Mouse (Mus musculus): Measurements from ENCODE around the gene Mafg. TPM values are rescaled to one million over a fixed set of nuclear protein-coding genes. Genes with fewer than 3 reads are reported as not detected.
"Not testable (repeated sequence)": the region's sequence is repeated elsewhere in the genome, so short reads cannot be mapped to it uniquely, and the experiment has no call there.

Gene Mafg
- polyA plus RNA-seq, 1 experiment from 2014 or later: 37.5 TPM

DNA sequence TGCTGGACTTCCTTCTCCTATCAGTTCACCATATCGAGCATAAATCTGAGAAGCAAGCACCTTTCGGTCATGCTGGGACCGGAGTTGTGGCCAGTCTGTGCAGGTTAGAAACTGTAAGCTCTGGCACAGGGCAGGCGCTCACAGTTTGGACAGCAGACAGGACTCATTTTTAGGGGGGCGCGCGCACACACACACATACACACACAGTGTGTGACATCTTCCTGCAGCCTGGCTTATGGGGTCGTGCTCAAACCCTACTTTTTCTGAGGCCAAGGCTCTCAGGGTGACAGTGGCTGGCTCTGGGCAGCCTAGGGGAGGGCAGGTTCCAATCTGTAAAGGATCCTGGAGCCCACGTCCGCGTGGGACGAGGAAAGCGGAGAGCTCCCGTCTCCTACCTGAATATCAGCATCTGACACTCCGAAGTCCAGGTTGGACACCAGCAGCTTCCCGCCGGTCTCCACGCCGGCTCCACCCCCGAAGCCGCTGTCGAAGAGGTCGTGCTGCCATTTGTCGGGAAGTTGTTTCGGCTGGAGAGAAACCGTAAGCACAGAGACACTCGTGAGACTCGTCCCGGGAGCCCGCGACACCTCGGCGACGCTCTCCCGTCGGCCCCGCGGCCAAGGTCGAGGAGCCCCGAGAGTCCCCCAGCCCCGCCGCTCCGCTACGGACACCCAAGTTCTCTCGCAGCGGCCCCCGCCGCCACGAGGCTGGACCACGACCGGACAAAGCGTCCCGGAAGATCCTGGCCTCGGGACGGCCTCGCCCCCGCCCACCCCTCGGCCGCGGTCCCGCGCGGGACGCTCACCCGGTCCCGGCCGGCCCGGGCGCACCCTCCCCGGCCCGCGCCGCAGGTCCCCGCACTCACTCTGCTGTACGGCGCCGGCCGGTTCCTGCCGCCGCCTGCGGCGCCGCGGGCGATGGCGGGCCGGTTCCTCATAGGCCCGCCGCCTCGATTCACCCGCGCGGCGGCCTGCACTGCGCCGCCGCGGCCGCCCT is 35.9 kb downstream of the Mafg start:
- H3K36me3 ChIP-seq (ENCODE audit: control insufficient read depth, insufficient read depth, low read length): peaks cover 28% of the 10 kb centered on the region
- H3K4me2 ChIP-seq (ENCODE audit: low read length): peak overlapping the region; percentile 92
- H3K9me3 ChIP-seq (replicated peaks; ENCODE audit: control insufficient read depth, low read length, poor library complexity, severe bottlenecking): no peaks in the 10 kb centered on the region
- no peaks in the 10 kb centered on the region for H3K27me3 ChIP-seq (ENCODE audit: control insufficient read depth, insufficient read depth, low read depth, low read length)
- H3K27ac ChIP-seq (ENCODE audit: low read length): peak overlapping the region; percentile 88
- 4% methylated on average over 91 of the region's 99 CpGs for WGBS
- peak overlapping the region; percentile 97 for H3K9ac ChIP-seq (ENCODE audit: low read depth, low read length)
- ATAC-seq: peak; percentile 69
- peak overlapping the region; percentile 71 for H3K4me3 ChIP-seq (ENCODE audit: low read depth, low read length)
- H3K4me1 ChIP-seq (ENCODE audit: control insufficient read depth, insufficient read depth, low read length): peaks cover 20% of the 10 kb centered on the region

GRCm38 (mm10) chr11:120588531-120588930 is 44.9 kb downstream of the Mafg start:
- no peaks in the 10 kb centered on the region for H3K4me1 ChIP-seq (ENCODE audit: control insufficient read depth, insufficient read depth, low read length)
- 95% methylated on average over 6 of the region's 6 CpGs for WGBS
- no peak overlapping the region for H3K4me3 ChIP-seq (ENCODE audit: low read depth, low read length)
- H3K9me3 ChIP-seq (replicated peaks; ENCODE audit: control insufficient read depth, low read length, poor library complexity, severe bottlenecking): no peaks in the 10 kb centered on the region
- H3K27me3 ChIP-seq (ENCODE audit: control insufficient read depth, insufficient read depth, low read depth, low read length): no peaks in the 10 kb centered on the region
- no peak for ATAC-seq
- H3K4me2 ChIP-seq (ENCODE audit: low read length): no peak overlapping the region
- peaks cover 26% of the 10 kb centered on the region for H3K36me3 ChIP-seq (ENCODE audit: control insufficient read depth, insufficient read depth, low read length)
- H3K9ac ChIP-seq (ENCODE audit: low read depth, low read length): no peak overlapping the region
- no peak overlapping the region for H3K27ac ChIP-seq (ENCODE audit: low read length)

DNA sequence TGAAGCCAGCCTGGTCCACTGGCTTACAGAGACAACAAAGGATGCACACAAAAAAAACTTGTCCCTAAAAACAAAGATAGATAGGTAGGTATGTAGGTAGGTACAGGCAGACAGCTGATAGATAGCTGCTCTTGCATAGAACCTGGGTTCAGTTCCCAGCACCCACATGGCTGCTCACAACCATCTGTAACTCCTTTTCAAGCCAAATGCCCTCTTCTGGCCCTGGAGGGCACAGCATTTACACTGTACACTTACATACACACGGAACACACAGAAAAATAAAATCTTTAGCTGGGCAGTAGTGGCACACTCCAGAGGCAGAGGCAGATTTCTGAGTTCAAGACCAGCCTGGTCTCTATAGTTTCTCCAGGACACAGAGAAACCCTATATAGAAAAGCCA is 49.5 kb downstream of the Mafg start:
- Histone ChIP-seq H3K27ac (ENCODE audit: low read length) (no peak overlapping the region), H3K27me3 (ENCODE audit: control insufficient read depth, insufficient read depth, low read depth, low read length) (no peaks in the 10 kb centered on the region), H3K4me1 (ENCODE audit: control insufficient read depth, insufficient read depth, low read length) (peaks cover 23% of the 10 kb centered on the region), H3K9ac (ENCODE audit: low read depth, low read length) (no peak overlapping the region), H3K4me2 (ENCODE audit: low read length) (no peak overlapping the region), H3K9me3 (replicated peaks; ENCODE audit: control insufficient read depth, low read length, poor library complexity, severe bottlenecking) (no peaks in the 10 kb centered on the region), H3K4me3 (ENCODE audit: low read depth, low read length) (no peak overlapping the region), H3K36me3 (ENCODE audit: control insufficient read depth, insufficient read depth, low read length) (peaks cover 18% of the 10 kb centered on the region)
- no peak for ATAC-seq
- 87% methylated on average over 1 of the region's 1 CpGs for WGBS

GRCm38 (mm10) chr11:120582982-120583293 is 50.5 kb downstream of the Mafg start:
- H3K36me3 ChIP-seq (ENCODE audit: control insufficient read depth, insufficient read depth, low read length): peaks cover 22% of the 10 kb centered on the region
- H3K4me2 ChIP-seq (ENCODE audit: low read length); H3K9me3 ChIP-seq (replicated peaks; ENCODE audit: control insufficient read depth, low read length, poor library complexity, severe bottlenecking); H3K9ac ChIP-seq (ENCODE audit: low read depth, low read length); H3K4me3 ChIP-seq (ENCODE audit: low read depth, low read length); H3K27me3 ChIP-seq (ENCODE audit: control insufficient read depth, insufficient read depth, low read depth, low read length); ATAC-seq: not testable (repeated sequence)
- WGBS: 95% methylated on average over 2 of the region's 2 CpGs
- H3K27ac ChIP-seq (ENCODE audit: low read length): peak overlapping the region; percentile 90; the same call in 1 of the 2 replicates
- peaks cover 23% of the 10 kb centered on the region for H3K4me1 ChIP-seq (ENCODE audit: control insufficient read depth, insufficient read depth, low read length)

DNA sequence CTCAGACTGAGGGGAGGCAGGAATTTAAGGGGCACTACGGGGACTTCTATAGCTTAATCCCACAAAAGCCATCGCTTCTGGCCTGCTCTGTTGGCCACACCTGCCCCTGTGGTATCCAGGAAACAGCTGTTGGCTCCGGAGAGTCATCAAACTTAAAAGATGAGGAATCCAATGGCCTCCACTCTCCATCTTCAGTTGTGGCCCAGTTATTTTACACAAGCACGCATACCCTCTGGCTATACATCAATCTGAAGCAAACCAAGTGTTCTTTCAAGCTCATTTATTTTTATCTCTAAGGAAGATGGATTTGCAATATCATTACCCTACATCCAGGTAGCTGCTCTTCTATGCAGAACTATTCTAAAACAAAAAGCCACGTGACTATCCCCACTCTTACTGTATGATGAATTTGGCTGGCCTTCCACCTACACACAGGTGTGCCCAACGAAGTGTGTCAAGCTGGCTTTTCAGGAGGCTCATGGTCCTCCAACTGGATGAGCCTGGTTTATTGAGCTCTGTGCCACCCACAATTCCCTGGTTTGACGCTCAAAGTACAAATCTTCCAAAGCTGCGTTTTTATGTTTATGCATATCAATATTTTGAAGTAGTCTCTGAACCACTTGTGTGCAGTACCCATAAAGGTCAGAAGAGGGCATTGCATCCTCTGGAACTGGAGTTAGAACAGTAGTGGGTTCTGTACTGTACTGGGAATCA is 51.0 kb downstream of the Mafg start:
- peak overlapping the region; percentile 72 for H3K4me2 ChIP-seq (ENCODE audit: low read length)
- no peaks in the 10 kb centered on the region for H3K9me3 ChIP-seq (replicated peaks; ENCODE audit: control insufficient read depth, low read length, poor library complexity, severe bottlenecking)
- H3K36me3 ChIP-seq (ENCODE audit: control insufficient read depth, insufficient read depth, low read length): peaks cover 23% of the 10 kb centered on the region
- H3K27me3 ChIP-seq (ENCODE audit: control insufficient read depth, insufficient read depth, low read depth, low read length): no peaks in the 10 kb centered on the region
- ATAC-seq: no peak
- H3K9ac ChIP-seq (ENCODE audit: low read depth, low read length): peak overlapping the region; percentile 99
- peak overlapping the region; percentile 90 for H3K27ac ChIP-seq (ENCODE audit: low read length)
- peaks cover 23% of the 10 kb centered on the region for H3K4me1 ChIP-seq (ENCODE audit: control insufficient read depth, insufficient read depth, low read length)
- H3K4me3 ChIP-seq (ENCODE audit: low read depth, low read length): peak overlapping the region; percentile 86
- WGBS: 69% methylated on average over 8 of the region's 8 CpGs

DNA sequence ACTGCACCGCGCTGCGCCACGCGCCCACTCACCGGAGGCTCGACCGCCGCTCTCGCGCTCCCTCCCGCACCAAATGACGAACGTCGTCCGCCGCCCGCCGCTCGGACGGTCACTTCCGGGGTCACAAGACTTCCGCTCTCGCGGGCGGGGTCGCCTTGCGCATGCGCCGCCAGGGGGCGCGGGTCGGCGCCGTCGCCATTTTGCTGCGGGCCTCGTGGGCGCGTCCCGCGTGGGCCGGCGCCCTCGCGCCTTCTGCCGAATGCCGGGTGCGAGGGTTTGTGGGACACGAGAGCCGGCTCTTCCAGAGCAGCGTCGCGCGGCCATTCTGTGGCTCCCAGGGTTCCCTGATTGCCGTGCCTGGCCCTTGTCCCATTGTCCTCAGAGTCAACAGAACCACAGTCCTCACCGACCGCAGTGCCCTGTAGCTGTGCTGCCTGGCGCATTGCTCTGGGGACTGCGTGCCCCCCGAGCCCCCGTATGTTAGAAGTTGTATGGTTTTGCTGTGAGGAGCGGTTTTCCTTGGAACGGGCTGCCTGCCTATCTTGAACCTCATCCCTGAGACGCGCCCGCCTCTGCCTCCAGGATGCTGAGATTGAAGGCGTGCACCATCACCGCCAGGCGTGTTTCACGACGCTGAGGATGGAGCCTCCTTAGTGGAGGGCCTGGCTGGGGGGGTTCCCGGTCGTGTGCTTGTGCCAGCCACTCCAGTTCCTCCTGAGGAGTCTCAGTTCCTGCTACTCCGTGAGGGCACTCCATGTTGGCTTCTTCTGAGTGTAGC is 51.7 kb downstream of the Mafg start, which contains the start of gene Arhgdia:
Gene Arhgdia (minus strand): TSS at position 135 of the 778 bp plus-strand sequence.
- H3K27me3 ChIP-seq (ENCODE audit: control insufficient read depth, insufficient read depth, low read depth, low read length): no peaks in the 10 kb centered on the region
- H3K4me2 ChIP-seq (ENCODE audit: low read length): peak within 1 kb of the TSS; percentile 99
- peak; percentile 70 for ATAC-seq
- peaks cover 20% of the 10 kb centered on the region for H3K36me3 ChIP-seq (ENCODE audit: control insufficient read depth, insufficient read depth, low read length)
- H3K4me1 ChIP-seq (ENCODE audit: control insufficient read depth, insufficient read depth, low read length): peaks cover 23% of the 10 kb centered on the region
- H3K27ac ChIP-seq (ENCODE audit: low read length): peak within 1 kb of the TSS; percentile 90
- WGBS: 3% methylated on average over 74 of the region's 75 CpGs
- peak within 1 kb of the TSS; percentile 99 for H3K9ac ChIP-seq (ENCODE audit: low read depth, low read length)
- H3K4me3 ChIP-seq (ENCODE audit: low read depth, low read length): peak within 1 kb of the TSS; percentile 86
- H3K9me3 ChIP-seq (replicated peaks; ENCODE audit: control insufficient read depth, low read length, poor library complexity, severe bottlenecking): no peaks in the 10 kb centered on the region

- Histone ChIP-seq H3K9me3 (replicated peaks; ENCODE audit: control insufficient read depth, low read length, poor library complexity, severe bottlenecking) (no peaks in the 10 kb centered on the region), H3K4me1 (ENCODE audit: control insufficient read depth, insufficient read depth, low read length) (peaks cover 23% of the 10 kb centered on the region), H3K36me3 (ENCODE audit: control insufficient read depth, insufficient read depth, low read length) (peaks cover 20% of the 10 kb centered on the region), H3K9ac (ENCODE audit: low read depth, low read length) (peak overlapping the region; percentile 99), H3K27ac (ENCODE audit: low read length) (peak overlapping the region; percentile 90), H3K4me2 (ENCODE audit: low read length) (peak overlapping the region; percentile 99), H3K4me3 (ENCODE audit: low read depth, low read length) (peak overlapping the region; percentile 86), H3K27me3 (ENCODE audit: control insufficient read depth, insufficient read depth, low read depth, low read length) (no peaks in the 10 kb centered on the region)
- WGBS: under 1% methylated on average over 37 of the region's 44 CpGs
- peak; percentile 40 for ATAC-seq
These were observed 52.5 kb downstream of the Mafg start for GRCm38 (mm10) chr11:120580871-120581331.

GRCm38 (mm10) chr11:120580190-120580589 is 53.2 kb downstream of the Mafg start:
- Histone ChIP-seq H3K9me3 (replicated peaks; ENCODE audit: control insufficient read depth, low read length, poor library complexity, severe bottlenecking) (no peaks in the 10 kb centered on the region), H3K4me1 (ENCODE audit: control insufficient read depth, insufficient read depth, low read length) (peaks cover 23% of the 10 kb centered on the region), H3K4me2 (ENCODE audit: low read length) (peak overlapping the region; percentile 99), H3K9ac (ENCODE audit: low read depth, low read length) (peak overlapping the region; percentile 99), H3K27me3 (ENCODE audit: control insufficient read depth, insufficient read depth, low read depth, low read length) (no peaks in the 10 kb centered on the region), H3K4me3 (ENCODE audit: low read depth, low read length) (peak overlapping the region; percentile 86), H3K27ac (ENCODE audit: low read length) (peak overlapping the region; percentile 90), H3K36me3 (ENCODE audit: control insufficient read depth, insufficient read depth, low read length) (peaks cover 19% of the 10 kb centered on the region)
- no peak for ATAC-seq
- WGBS: 61% methylated on average over 7 of the region's 7 CpGs
